Mouse (Mus musculus) midbrain, postnatal 0 days (tissue): ENCODE results near the gene Dcaf5. TPM values are rescaled to one million over a fixed set of nuclear protein-coding genes. Genes with fewer than 3 reads are reported as not detected.

ENCODE experiments used
- ATAC-seq: fragments of 200-750 bp; cut with Nextera tagmentation; 2 replicates; pipeline ENCODE4 v1.8.0; 2017; ENCODE audit warnings: moderate number of reproducible peaks, mild to moderate bottlenecking, moderate TSS enrichment, moderate library complexity; ENCODE audit not compliant: low FRiP score
- DNase-seq: peaks from one replicate; pipeline ENCODE4 v3.0.0-alpha.2; 2015; ENCODE audit warnings: low spot score
- H3K27ac ChIP-seq: fragments of 300-500 bp; sonication (generic); 2 replicates; pipeline ENCODE4 v1.5.1; 2014; ENCODE audit warnings: low read depth, mild to moderate bottlenecking, low read length, mixed read lengths
- H3K27me3 ChIP-seq: fragments of 300-500 bp; sonication (generic); 2 replicates; pipeline ENCODE4 v1.6.1; 2014; ENCODE audit warnings: low read length, control low read depth, mixed read lengths; ENCODE audit not compliant: insufficient read depth
- H3K36me3 ChIP-seq: fragments of 300-500 bp; sonication (generic); 2 replicates; pipeline ENCODE4 v1.6.1; 2014; ENCODE audit warnings: low read length, control low read depth, mixed read lengths; ENCODE audit not compliant: insufficient read depth
- H3K4me1 ChIP-seq: fragments of 300-500 bp; sonication (generic); 2 replicates; pipeline ENCODE4 v1.6.1; 2014; ENCODE audit warnings: mild to moderate bottlenecking, control low read depth, antibody characterized with exemption, low read length, mixed read lengths; ENCODE audit not compliant: insufficient read depth
- H3K4me2 ChIP-seq: fragments of 300-500 bp; sonication (generic); 2 replicates; pipeline ENCODE4 v1.6.1; 2014; ENCODE audit warnings: low read depth, mild to moderate bottlenecking, low read length, mixed read lengths; ENCODE audit not compliant: poor library complexity, severe bottlenecking
- H3K4me3 ChIP-seq: fragments of 300-500 bp; sonication (generic); 2 replicates; pipeline ENCODE4 v1.5.1; 2014; ENCODE audit warnings: low read depth, mild to moderate bottlenecking, low read length, moderate library complexity
- H3K9ac ChIP-seq: fragments of 300-500 bp; sonication (generic); replicated peaks from 2 replicates; pipeline ENCODE4 v1.6.1; 2014; ENCODE audit warnings: mild to moderate bottlenecking, low read length, moderate library complexity, mixed read lengths; ENCODE audit not compliant: poor library complexity, severe bottlenecking
- H3K9me3 ChIP-seq: fragments of 300-500 bp; sonication (generic); 2 replicates; pipeline ENCODE4 v1.6.1; 2016; ENCODE audit warnings: low read length, control low read depth
- CTCF ChIP-seq: IDR thresholded peaks from 2 replicates; pipeline ENCODE4 v1.5.1; 2016; ENCODE audit warnings: antibody characterized with exemption, mild to moderate bottlenecking
- WGBS: fragments of 180-500 bp; shearing (Covaris S2); extraction: QIAGEN DNeasy Blood & Tissue Kit; methylation state at CpG from one replicate; pipeline ENCODE4 v1.1.7; 2014; 5-methylcytosine and 5-hydroxymethylcytosine counted together
- polyA plus RNA-seq: library from polyadenylated mRNA; unstranded; fragments of >200 nt; fragmentation: Nextera tagmentation; extraction: Ambion mirVana; gene quantifications from 2 replicates; pipeline ENCODE4 v1.2.1, GENCODE M21; 2015
- total RNA-seq: library from RNA; depleted of rRNA; stranded (reverse); fragments of >200 nt; gene quantifications from 2 replicates; pipeline ENCODE4 v1.2.3, GENCODE M21; 2014

Gene Dcaf5
- total and polyA plus RNA-seq, 2 experiments from 2014 or later: 17.6 to 97.6 TPM

DNA sequence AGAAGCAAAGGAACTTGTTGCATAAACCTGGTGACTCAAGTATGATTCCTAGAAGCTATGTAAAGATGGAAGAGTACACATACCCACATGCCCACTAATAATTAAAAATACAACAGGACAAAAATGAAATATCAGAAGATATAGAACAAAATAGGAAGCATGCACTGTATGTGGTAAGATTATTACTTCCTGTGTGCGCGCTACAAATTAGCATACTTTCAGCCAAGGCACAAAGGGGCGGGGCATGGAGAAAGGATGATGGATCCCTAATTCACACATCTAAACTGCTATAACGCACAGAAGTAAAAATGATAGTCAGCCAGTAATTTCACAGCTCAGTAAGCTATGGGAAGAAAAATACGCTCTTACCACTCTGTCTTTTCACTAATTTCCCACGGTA is 32.3 kb downstream of the Dcaf5 start:
- ATAC-seq (no peak), DNase-seq (no peak)
- Histone ChIP-seq H3K27me3 (no peaks in the 10 kb centered on the region), H3K4me2 (no peak overlapping the region), H3K36me3 (peaks cover 13% of the 10 kb centered on the region; the same call in 1 of the 2 replicates), H3K9me3 (no peaks in the 10 kb centered on the region), H3K4me3 (no peak overlapping the region), H3K4me1 (no peaks in the 10 kb centered on the region), H3K27ac (no peak overlapping the region), H3K9ac (no peak overlapping the region)
- 91% methylated on average over 6 of the region's 6 CpGs for WGBS
- TF ChIP-seq CTCF: no peak

DNA sequence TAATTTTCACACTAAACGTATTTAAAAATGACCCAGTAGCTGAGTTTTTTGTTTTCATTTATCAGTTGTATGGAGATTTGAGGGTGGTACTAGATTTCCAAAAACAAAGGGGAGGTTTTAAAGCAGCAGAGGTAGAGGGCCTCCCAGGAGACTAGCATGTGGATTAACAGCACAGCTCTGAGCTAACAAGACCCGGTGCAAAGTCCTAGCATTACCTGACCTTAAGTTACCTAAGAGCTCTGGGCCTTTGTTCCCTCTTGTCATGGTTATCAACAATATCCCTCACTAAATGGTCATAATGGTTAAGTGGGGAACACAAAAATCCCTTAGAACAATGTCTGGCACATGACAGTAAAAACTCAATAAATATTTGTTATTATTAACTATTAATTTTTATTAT is 37.3 kb downstream of the Dcaf5 start:
- 80% methylated on average over 2 of the region's 2 CpGs for WGBS
- DNase-seq (no peak), ATAC-seq (no peak)
- no peaks in the 10 kb centered on the region for H3K4me1 ChIP-seq
- H3K4me2 ChIP-seq: no peak overlapping the region
- no peaks in the 10 kb centered on the region for H3K27me3 ChIP-seq
- H3K9ac ChIP-seq: no peak overlapping the region
- H3K9me3 ChIP-seq: no peaks in the 10 kb centered on the region
- H3K4me3 ChIP-seq: no peak overlapping the region
- H3K36me3 ChIP-seq: peaks cover 43% of the 10 kb centered on the region
- H3K27ac ChIP-seq: no peak overlapping the region
- no peak for TF ChIP-seq CTCF

DNA sequence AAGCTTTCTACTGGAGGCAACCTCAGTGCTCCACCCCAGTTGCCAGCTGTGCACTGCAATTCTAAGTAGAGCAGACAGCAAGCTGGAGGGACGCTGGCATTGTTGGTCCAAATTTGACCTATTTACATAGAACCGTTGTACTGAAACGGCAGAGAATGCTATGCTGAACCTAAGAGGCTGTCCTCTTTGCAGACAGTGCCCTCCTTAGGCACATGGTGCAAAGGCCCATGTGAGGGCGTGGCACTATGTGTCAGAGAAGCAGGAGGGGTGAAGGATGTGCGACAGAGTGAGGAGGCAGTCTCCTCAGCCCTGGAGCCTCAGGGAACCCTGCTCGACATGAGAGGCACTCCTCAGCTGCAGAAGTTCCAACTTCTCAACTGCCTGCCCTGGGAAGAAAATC is 40.0 kb downstream of the Dcaf5 start:
- no peak for TF ChIP-seq CTCF
- H3K4me2 ChIP-seq: no peak overlapping the region
- H3K27me3 ChIP-seq: no peaks in the 10 kb centered on the region
- no peaks in the 10 kb centered on the region for H3K9me3 ChIP-seq
- 77% methylated on average over 6 of the region's 6 CpGs for WGBS
- peaks cover 41% of the 10 kb centered on the region for H3K36me3 ChIP-seq
- no peak overlapping the region for H3K27ac ChIP-seq
- H3K9ac ChIP-seq: no peak overlapping the region
- no peak overlapping the region for H3K4me3 ChIP-seq
- H3K4me1 ChIP-seq: no peaks in the 10 kb centered on the region
- ATAC-seq (no peak), DNase-seq (no peak)

DNA sequence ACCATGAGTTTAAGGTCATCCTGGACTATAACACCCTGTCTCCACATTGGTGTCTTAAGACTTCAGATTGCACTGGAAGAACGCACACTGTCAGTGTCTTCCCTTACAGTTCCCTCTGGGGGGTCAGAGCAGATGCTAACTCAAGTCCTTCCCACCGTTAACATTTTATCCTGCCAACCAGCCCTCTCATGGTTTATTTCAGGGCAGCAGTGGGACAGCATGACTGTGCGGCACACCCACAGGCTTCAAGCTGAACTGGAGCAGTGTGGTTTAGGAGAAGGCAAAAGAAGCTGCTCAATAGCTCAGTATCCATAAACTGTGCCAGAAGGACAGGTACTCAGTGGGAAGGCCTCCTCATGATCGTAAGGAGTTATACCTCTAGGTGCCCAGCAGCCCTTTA is 41.1 kb downstream of the Dcaf5 start:
- TF ChIP-seq CTCF: no peak
- Histone ChIP-seq H3K9ac (no peak overlapping the region), H3K4me1 (no peaks in the 10 kb centered on the region), H3K4me2 (no peak overlapping the region), H3K4me3 (no peak overlapping the region), H3K27ac (no peak overlapping the region), H3K9me3 (no peaks in the 10 kb centered on the region), H3K27me3 (no peaks in the 10 kb centered on the region), H3K36me3 (peaks cover 39% of the 10 kb centered on the region)
- ATAC-seq: no peak
- DNase-seq: no peak
- 96% methylated on average over 4 of the region's 4 CpGs for WGBS

DNA sequence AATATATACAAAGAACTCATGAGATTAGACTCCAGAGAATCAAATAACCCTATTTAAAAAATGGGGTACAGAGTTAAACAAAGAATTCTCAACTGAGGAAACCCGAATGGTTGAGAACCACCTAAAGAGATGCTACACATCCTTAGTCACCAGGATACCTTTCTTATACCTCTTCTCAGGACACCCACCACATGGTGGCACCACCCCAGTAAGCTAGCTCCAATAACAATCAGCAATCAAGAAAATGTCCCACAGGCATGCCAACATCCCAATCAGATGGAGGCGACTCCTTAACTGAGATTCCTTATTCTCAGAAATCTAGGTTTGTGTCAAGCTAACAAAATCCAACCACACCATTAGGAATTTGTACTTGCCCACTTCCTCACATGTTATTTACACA is 42.4 kb downstream of the Dcaf5 start:
- no peaks in the 10 kb centered on the region for H3K27me3 ChIP-seq
- no peak for TF ChIP-seq CTCF
- DNase-seq (no peak), ATAC-seq (no peak)
- no peaks in the 10 kb centered on the region for H3K4me1 ChIP-seq
- H3K4me3 ChIP-seq: no peak overlapping the region
- no peak overlapping the region for H3K27ac ChIP-seq
- no peak overlapping the region for H3K9ac ChIP-seq
- WGBS: 94% methylated on average over 2 of the region's 2 CpGs
- no peak overlapping the region for H3K4me2 ChIP-seq
- H3K9me3 ChIP-seq: no peaks in the 10 kb centered on the region
- H3K36me3 ChIP-seq: peaks cover 43% of the 10 kb centered on the region

DNA sequence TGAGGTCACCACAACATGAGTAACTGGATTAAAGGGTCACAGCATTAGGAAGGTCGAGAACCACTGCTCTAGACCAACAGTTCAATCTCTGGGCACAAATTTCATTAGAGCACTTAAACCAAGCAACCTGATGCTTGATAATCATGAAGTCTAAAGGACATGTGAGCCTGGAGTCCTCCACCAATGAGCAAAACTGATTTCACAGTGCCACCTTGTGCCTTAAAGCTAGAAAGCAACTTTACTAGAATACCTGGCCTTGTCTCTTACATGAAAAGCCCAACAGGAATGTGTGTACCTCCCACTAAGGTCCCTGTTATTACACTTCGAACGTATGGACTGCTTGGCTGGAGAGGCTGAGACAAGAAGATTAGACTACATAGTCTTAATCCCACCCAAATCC is 47.0 kb downstream of the Dcaf5 start:
- ATAC-seq (no peak), DNase-seq (peak; percentile 69)
- WGBS: 57% methylated on average over 3 of the region's 3 CpGs
- H3K4me1 ChIP-seq: no peaks in the 10 kb centered on the region
- no peak overlapping the region for H3K4me2 ChIP-seq
- H3K27me3 ChIP-seq: no peaks in the 10 kb centered on the region
- no peak overlapping the region for H3K4me3 ChIP-seq
- peak; percentile 77 for TF ChIP-seq CTCF
- H3K9me3 ChIP-seq: no peaks in the 10 kb centered on the region
- no peak overlapping the region for H3K9ac ChIP-seq
- peaks cover 11% of the 10 kb centered on the region for H3K36me3 ChIP-seq
- no peak overlapping the region for H3K27ac ChIP-seq
